Mouse (Mus musculus) heart, embryonic 15.5 days (tissue): ENCODE measurements around the gene Smad1. TPM values are rescaled to one million over a fixed set of nuclear protein-coding genes. Genes with fewer than 3 reads are reported as not detected.

ENCODE experiments used
- ATAC-seq: fragments of 200-750 bp; cut with Nextera tagmentation; replicated peaks from 2 replicates; pipeline ENCODE4 v1.8.0; 2017; ENCODE audit warnings: low read depth, moderate TSS enrichment; ENCODE audit not compliant: insufficient number of reproducible peaks, insufficient read depth, low FRiP score
- H3K27ac ChIP-seq: fragments of 300-500 bp; sonication (generic); 2 replicates; pipeline ENCODE4 v1.5.1; 2015; ENCODE audit warnings: mild to moderate bottlenecking, inconsistent platforms
- H3K27me3 ChIP-seq: fragments of 300-500 bp; sonication (generic); 2 replicates; pipeline ENCODE4 v1.6.1; 2015; ENCODE audit warnings: inconsistent platforms
- H3K36me3 ChIP-seq: fragments of 300-500 bp; sonication (generic); 2 replicates; pipeline ENCODE4 v1.6.1; 2015; ENCODE audit warnings: mild to moderate bottlenecking, inconsistent platforms
- H3K4me1 ChIP-seq: fragments of 300-500 bp; sonication (generic); replicated peaks from 2 replicates; pipeline ENCODE4 v1.6.1; 2015; ENCODE audit warnings: inconsistent platforms
- H3K4me2 ChIP-seq: fragments of 300-500 bp; sonication (generic); 2 replicates; pipeline ENCODE4 v1.6.1; 2015; ENCODE audit warnings: inconsistent platforms, mild to moderate bottlenecking, moderate library complexity
- H3K4me3 ChIP-seq: fragments of 300-500 bp; sonication (generic); 2 replicates; pipeline ENCODE4 v1.5.1; 2015; ENCODE audit warnings: mild to moderate bottlenecking, inconsistent platforms
- H3K9ac ChIP-seq: fragments of 300-500 bp; sonication (generic); 2 replicates; pipeline ENCODE4 v1.6.1; 2015; ENCODE audit warnings: mild to moderate bottlenecking, inconsistent platforms
- H3K9me3 ChIP-seq: fragments of 300-500 bp; sonication (generic); replicated peaks from 2 replicates; pipeline ENCODE4 v1.6.1; 2016; ENCODE audit warnings: inconsistent platforms
- WGBS: fragments of 180-500 bp; shearing (Covaris S2); methylation state at CpG from one replicate; pipeline ENCODE4 v1.1.7; 2015; ENCODE audit warnings: mixed read lengths; 5-methylcytosine and 5-hydroxymethylcytosine counted together
- polyA plus RNA-seq: library from polyadenylated mRNA; unstranded; fragments of >200 nt; fragmentation: Nextera tagmentation; extraction: Ambion mirVana; gene quantifications from 2 replicates; pipeline ENCODE4 v1.2.1, GENCODE M21; 2015

The Smad1 gene
- polyA plus RNA-seq, 1 experiment from 2014 or later: 17.9 TPM

DNA sequence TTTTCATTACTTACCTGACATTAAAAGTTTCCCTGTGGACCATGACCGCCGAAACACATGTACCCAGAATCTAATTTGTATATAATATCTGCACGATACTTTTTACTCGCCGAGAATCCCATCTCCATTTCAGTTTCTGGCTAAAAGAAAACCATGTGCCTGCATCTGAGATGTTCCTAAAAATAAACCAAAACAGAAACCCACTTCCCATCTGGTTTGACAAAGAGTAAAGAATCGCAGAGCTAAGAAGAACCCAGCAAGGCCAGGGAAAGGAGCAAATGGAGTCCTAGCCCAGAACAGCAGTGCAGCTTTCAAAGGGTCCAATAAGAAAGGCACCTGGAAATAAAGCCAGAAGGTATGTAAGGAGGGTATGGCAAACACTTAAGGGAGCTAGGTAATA, 30.2 kb downstream of the Smad1 start:
- 78% methylated on average over 6 of the region's 6 CpGs for WGBS
- H3K4me3 ChIP-seq: no peak overlapping the region
- ATAC-seq: no peak
- H3K27me3 ChIP-seq: no peaks in the 10 kb centered on the region
- no peak overlapping the region for H3K9ac ChIP-seq
- H3K4me2 ChIP-seq: no peak overlapping the region
- H3K9me3 ChIP-seq: no peaks in the 10 kb centered on the region
- no peak overlapping the region for H3K27ac ChIP-seq
- H3K36me3 ChIP-seq: peaks cover 24% of the 10 kb centered on the region
- H3K4me1 ChIP-seq: peaks cover 40% of the 10 kb centered on the region

DNA sequence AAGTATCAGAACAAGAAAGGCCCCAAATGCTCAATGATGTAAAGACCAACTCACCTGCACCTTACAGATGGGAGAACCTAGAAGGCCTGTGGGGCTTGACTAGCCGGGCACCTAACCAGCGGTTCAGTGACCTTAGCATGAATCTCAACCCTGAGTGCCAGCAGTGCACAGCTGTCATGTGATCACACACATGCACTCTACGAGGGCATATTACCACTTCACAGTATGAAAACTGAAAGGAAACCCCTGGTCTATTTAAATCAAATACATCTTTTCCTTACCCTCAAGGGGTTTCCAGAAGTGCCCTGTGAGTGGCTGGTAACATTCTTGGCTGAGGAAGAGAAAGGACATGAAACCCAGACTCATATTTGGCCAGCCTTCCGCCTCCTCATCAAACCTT, 31.4 kb downstream of the Smad1 start:
- Histone ChIP-seq H3K4me1 (peaks cover 37% of the 10 kb centered on the region), H3K9me3 (no peaks in the 10 kb centered on the region), H3K9ac (no peak overlapping the region), H3K4me2 (no peak overlapping the region), H3K36me3 (peaks cover 24% of the 10 kb centered on the region), H3K27me3 (no peaks in the 10 kb centered on the region), H3K27ac (no peak overlapping the region), H3K4me3 (no peak overlapping the region)
- WGBS: 83% methylated on average over 4 of the region's 4 CpGs
- no peak for ATAC-seq

DNA sequence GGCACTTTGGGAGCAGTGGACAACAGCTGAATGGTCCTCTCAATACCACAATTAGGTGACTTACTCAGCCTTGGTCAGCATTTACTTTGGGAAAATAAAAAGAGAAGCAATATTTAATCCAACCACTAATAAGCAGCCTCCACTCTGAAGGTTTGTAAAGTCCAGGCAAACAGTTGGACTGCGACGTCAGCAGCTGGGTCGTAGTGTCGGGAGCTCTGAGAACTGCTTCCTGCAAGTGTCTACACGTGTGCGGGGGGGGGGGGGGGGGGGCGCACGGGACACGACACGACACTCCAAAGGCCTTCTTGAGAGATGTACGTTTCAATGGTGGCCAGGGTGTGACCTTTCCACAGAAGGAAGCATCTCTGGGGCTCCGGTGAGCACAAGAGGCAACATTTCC, 32.0 kb downstream of the Smad1 start:
- no peak overlapping the region for H3K4me3 ChIP-seq
- H3K27ac ChIP-seq: no peak overlapping the region
- no peaks in the 10 kb centered on the region for H3K9me3 ChIP-seq
- H3K27me3 ChIP-seq: no peaks in the 10 kb centered on the region
- peaks cover 24% of the 10 kb centered on the region for H3K36me3 ChIP-seq
- H3K4me1 ChIP-seq: peaks cover 35% of the 10 kb centered on the region
- no peak overlapping the region for H3K4me2 ChIP-seq
- WGBS: 51% methylated on average over 12 of the region's 12 CpGs
- ATAC-seq: no peak
- H3K9ac ChIP-seq: no peak overlapping the region

DNA sequence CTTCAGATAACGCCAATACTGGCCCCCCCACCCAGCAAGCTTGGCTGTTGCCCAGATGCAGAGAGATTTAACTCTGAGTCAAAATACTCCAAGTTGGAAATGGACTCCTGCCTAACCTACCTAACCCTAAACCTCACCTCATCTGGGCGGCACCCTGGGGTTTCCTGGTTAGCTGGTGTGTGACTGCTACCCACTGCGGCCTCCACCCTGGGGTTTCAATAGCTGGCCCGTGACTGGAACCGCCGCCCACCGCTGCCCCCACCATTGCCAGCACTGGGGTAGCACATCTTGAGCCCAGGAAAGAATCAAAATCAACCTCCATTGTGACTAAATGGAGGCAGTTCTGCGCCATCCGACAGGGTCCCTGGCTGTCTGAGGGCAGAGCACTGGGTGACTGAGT, 33.1 kb downstream of the Smad1 start:
- ATAC-seq: no peak
- Histone ChIP-seq H3K4me2 (no peak overlapping the region), H3K4me1 (peaks cover 33% of the 10 kb centered on the region), H3K9ac (no peak overlapping the region), H3K9me3 (no peaks in the 10 kb centered on the region), H3K27ac (no peak overlapping the region), H3K27me3 (no peaks in the 10 kb centered on the region), H3K4me3 (no peak overlapping the region), H3K36me3 (peaks cover 17% of the 10 kb centered on the region)
- WGBS: 90% methylated on average over 9 of the region's 9 CpGs

DNA sequence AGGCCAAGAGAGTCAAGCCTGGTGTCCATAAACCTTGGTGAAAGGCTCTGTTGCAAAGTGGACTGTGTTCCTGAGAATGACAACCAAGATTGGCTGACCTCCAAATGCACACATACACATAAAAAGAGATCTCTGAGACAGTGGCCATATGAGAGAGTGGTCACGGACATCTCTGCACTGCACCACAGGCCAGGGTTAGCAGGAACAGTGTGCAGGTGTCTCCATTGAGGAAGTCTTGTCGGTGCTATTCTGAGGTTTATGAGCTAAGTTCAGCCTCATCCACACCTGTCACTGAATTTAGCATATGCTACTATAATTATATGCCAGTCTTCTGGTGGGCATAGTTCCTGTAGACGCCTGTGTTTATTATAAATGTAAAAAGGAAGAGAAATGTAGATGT, 33.6 kb downstream of the Smad1 start:
- H3K27me3 ChIP-seq: no peaks in the 10 kb centered on the region
- 52% methylated on average over 3 of the region's 3 CpGs for WGBS
- 0 out of 2 replicates have a peak, but pooled peaks have one; percentile 39 for ATAC-seq
- no peak overlapping the region for H3K4me3 ChIP-seq
- no peak overlapping the region for H3K4me2 ChIP-seq
- H3K9ac ChIP-seq: no peak overlapping the region
- peaks cover 12% of the 10 kb centered on the region; the same call in 1 of the 2 replicates for H3K36me3 ChIP-seq
- peaks cover 36% of the 10 kb centered on the region for H3K4me1 ChIP-seq
- no peaks in the 10 kb centered on the region for H3K9me3 ChIP-seq
- H3K27ac ChIP-seq: no peak overlapping the region

DNA sequence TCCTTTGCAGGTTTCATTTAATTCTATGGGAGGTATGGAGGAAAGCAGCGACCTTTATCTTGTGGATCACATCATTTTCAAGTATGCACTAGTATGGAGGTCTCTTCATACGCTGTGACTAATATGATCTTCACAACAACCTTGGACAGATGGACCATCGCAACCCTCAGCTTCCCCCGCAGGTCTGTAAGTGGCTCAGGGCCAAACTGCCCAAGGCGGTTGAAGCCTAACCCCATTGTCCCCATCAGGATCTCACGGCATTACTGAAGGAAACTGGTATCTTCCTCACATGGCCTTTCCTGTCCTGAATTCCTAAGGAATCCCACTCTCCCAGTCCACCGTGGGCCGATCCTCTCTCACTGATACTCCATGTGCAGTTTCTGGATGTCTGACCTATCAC, 34.5 kb downstream of the Smad1 start:
- Histone ChIP-seq H3K27ac (no peak overlapping the region), H3K9me3 (no peaks in the 10 kb centered on the region), H3K9ac (no peak overlapping the region), H3K36me3 (peaks cover 7% of the 10 kb centered on the region; the same call in 1 of the 2 replicates), H3K4me3 (no peak overlapping the region), H3K27me3 (no peaks in the 10 kb centered on the region), H3K4me1 (peaks cover 38% of the 10 kb centered on the region), H3K4me2 (no peak overlapping the region)
- ATAC-seq: no peak
- WGBS: 80% methylated on average over 8 of the region's 8 CpGs

DNA sequence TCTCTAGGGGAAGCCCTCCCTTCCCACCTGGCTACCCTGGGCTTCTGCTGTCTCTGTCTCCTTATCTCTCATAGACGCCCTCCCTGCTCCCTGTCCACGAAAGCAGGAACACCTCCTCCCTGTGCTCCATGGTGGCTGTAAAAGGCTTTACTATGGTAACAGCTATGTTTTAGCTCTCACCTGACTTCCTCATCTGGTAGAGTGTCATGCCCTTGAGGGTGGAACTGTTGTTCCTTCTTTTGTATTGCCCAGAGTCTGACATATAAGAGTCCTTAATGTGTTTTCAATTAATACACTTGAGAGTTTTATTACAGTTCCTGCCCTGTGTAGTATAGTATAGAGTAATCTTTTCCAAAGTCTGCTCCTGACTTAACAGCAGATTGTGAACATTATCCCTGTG, 36.9 kb downstream of the Smad1 start:
- no peaks in the 10 kb centered on the region; the same call in 1 of the 2 replicates for H3K36me3 ChIP-seq
- WGBS: 18% methylated on average over 2 of the region's 2 CpGs
- no peaks in the 10 kb centered on the region for H3K27me3 ChIP-seq
- no peak overlapping the region for H3K9ac ChIP-seq
- no peak overlapping the region for H3K4me3 ChIP-seq
- H3K4me1 ChIP-seq: peaks cover 29% of the 10 kb centered on the region
- no peak overlapping the region for H3K4me2 ChIP-seq
- no peak overlapping the region for H3K27ac ChIP-seq
- no peaks in the 10 kb centered on the region for H3K9me3 ChIP-seq
- ATAC-seq: no peak

DNA sequence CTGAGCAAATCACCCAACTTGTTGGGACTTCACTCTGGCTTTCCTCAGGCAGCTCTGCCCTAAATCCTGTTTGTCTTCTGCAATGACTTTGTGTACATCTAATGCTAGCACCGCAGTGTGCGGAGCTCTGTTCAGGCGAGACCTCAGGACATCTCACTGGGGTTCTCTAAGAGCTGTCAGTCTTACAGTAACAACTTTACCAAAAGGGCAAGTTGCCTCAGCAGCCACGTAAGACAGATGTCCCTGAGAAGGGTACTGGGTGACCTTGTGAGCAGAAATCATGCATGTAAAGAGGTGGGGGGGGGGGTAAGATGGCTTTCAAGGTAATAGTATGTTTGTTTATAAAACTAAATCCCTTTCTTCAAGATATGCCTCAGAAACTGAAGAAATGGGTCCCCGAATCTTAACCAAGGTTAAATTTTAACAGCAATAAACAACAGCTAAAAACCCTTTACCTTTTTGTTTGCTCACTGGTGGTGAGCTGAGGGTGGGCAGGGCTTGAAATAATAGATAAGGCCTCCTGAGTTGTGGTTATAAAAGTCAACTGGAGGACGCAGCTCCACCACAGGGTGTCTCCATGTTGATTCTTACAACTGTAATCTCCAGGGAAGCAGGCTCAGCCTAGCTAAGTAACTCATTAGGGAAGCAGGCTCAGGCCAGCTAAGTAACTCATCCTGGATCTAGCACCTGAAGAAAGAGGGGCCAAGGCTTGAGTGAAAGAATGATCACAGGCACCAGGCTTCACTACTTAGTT, 38.4 kb downstream of the Smad1 start:
- Histone ChIP-seq H3K27ac (peak overlapping the region; percentile 14), H3K36me3 (no peaks in the 10 kb centered on the region; the same call in 1 of the 2 replicates), H3K9me3 (no peaks in the 10 kb centered on the region), H3K27me3 (no peaks in the 10 kb centered on the region), H3K9ac (no peak overlapping the region), H3K4me3 (no peak overlapping the region), H3K4me1 (peaks cover 29% of the 10 kb centered on the region), H3K4me2 (no peak overlapping the region)
- no peak for ATAC-seq
- WGBS: 63% methylated on average over 6 of the region's 6 CpGs

DNA sequence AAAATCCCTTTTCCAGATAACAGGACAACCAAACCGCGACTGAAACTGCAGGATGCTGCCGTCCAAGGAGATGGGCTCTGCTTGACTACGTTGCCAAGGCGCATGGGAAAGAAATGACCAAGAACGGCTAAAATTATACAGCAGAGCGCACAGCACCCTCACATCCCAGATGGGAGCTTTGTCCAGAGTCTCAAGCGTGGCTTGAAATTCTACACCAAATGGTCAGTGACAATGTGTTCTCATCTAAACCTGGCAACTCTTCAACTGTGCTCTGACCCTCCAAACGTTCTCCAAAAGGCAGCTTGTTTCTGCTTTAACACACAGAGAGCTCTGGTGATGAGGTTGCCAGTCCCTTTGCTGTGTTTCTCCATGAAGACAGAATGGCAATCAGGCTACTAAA, 39.0 kb downstream of the Smad1 start:
- Histone ChIP-seq H3K9me3 (no peaks in the 10 kb centered on the region), H3K4me1 (peaks cover 24% of the 10 kb centered on the region), H3K9ac (no peak overlapping the region), H3K4me2 (no peak overlapping the region), H3K36me3 (peaks cover 4% of the 10 kb centered on the region; the same call in 1 of the 2 replicates), H3K27me3 (no peaks in the 10 kb centered on the region), H3K27ac (peak overlapping the region; percentile 14), H3K4me3 (no peak overlapping the region)
- WGBS: 70% methylated on average over 9 of the region's 9 CpGs
- no peak for ATAC-seq

DNA sequence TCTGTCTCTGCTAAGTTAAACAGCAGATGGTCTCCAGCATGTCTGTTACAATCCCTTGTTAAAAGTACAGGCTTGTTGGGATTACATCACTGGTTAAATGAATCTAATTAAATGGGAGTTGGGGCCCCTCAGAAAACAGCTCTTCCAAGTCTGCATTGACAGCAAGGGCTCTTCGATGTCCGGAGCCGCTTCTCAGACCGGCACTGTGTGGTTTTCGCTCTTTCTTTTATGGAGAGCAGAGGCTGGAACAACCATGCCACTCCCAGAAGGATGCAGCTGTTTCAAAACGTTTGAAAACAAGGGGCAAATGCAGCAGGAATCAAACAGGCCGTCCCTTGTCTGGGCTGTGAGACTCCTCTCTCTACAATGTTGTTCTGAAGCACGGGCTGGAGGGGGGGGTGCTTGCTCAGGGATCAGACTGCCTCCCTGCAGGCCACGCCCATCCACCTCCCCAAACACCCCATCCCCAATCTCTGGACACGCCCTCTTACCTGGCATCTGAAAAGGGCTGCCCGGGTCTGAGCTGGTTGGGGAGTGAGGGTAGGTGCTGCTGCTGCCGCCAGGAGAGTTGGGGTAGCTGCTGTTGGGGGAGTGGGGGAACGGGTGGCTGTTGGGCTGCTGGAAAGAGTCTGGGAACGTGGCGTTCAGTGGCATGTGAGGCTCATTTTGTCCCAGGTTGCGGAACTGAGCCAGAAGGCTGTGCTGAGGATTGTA, 43.4 kb downstream of the Smad1 start:
- H3K27me3 ChIP-seq: no peaks in the 10 kb centered on the region
- H3K9me3 ChIP-seq: no peaks in the 10 kb centered on the region
- ATAC-seq: no peak
- H3K27ac ChIP-seq: no peak overlapping the region
- 71% methylated on average over 16 of the region's 16 CpGs for WGBS
- no peak overlapping the region for H3K4me3 ChIP-seq
- H3K4me1 ChIP-seq: peaks cover 6% of the 10 kb centered on the region
- H3K36me3 ChIP-seq: peaks cover 24% of the 10 kb centered on the region; the same call in 1 of the 2 replicates
- H3K4me2 ChIP-seq: no peak overlapping the region
- H3K9ac ChIP-seq: no peak overlapping the region

DNA sequence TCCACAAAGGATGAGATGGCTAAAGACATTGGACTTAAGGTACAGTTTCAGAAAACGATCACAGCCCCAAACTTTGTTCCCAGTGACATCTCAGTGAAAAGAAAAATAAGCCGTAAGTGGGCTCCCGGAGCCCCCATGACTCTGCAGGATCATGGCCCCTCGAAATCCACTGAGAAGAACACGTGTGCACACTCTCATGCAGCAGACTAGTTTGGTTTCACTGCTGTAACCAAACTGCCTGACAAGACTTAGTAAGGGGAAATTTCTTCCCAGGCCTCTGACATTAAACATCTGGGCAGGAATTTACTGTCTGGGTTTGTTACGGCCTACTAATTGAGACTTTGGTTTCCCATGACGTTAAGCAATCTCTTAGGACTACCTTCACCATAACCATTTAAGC, 45.3 kb downstream of the Smad1 start:
- Histone ChIP-seq H3K27me3 (no peaks in the 10 kb centered on the region), H3K4me3 (no peak overlapping the region), H3K9ac (no peak overlapping the region), H3K4me2 (no peak overlapping the region), H3K9me3 (no peaks in the 10 kb centered on the region), H3K4me1 (peaks cover 10% of the 10 kb centered on the region), H3K36me3 (peaks cover 24% of the 10 kb centered on the region; the same call in 1 of the 2 replicates), H3K27ac (no peak overlapping the region)
- 85% methylated on average over 7 of the region's 7 CpGs for WGBS
- ATAC-seq: no peak
